Mouse (Mus musculus): Measurements from ENCODE around the gene Col24a1. TPM values are rescaled to one million over a fixed set of nuclear protein-coding genes. Genes with fewer than 3 reads are reported as not detected.
A peak's percentile ranks its signal among the peaks of the same experiment; 100 is the strongest.

The Col24a1 gene
- polyA plus RNA-seq, 1 experiment from 2014 or later: 0.39 TPM

DNA sequence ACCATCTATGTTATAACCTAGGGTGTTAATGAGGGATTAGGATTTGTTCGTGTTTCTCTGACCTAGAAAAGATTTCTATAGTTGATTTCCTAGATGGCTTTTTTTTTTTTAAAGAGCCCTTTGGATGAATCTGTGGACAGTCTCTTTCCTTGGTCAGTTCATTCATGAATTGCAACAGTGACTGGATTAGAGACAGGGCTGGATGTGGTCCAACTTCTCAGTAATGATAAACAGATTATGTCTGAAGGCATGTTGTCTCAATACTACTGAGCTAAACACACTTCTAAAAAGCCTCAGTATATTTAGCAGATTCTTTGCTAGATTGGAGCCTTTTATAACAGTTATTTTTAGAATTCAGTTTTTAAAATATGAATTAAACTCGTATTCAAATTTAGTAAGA is 44.9 kb downstream of the Col24a1 start:
- no peak overlapping the region for H3K9ac ChIP-seq (replicated peaks; ENCODE audit: low read depth, low read length)
- H3K4me2 ChIP-seq (ENCODE audit: low read length): no peak overlapping the region
- ATAC-seq: no peak
- H3K36me3 ChIP-seq (ENCODE audit: control insufficient read depth, insufficient read depth): no peaks in the 10 kb centered on the region
- 44% methylated on average over 2 of the region's 2 CpGs for WGBS
- H3K4me1 ChIP-seq (replicated peaks; ENCODE audit: control insufficient read depth, insufficient read depth, low read length): no peaks in the 10 kb centered on the region
- H3K27ac ChIP-seq (ENCODE audit: low read length): no peak overlapping the region
- H3K4me3 ChIP-seq (replicated peaks; ENCODE audit: low read length): no peak overlapping the region
- no peaks in the 10 kb centered on the region for H3K9me3 ChIP-seq (ENCODE audit: control insufficient read depth, low read length)
- no peaks in the 10 kb centered on the region for H3K27me3 ChIP-seq (replicated peaks; ENCODE audit: control insufficient read depth, insufficient read depth, low read length)

DNA sequence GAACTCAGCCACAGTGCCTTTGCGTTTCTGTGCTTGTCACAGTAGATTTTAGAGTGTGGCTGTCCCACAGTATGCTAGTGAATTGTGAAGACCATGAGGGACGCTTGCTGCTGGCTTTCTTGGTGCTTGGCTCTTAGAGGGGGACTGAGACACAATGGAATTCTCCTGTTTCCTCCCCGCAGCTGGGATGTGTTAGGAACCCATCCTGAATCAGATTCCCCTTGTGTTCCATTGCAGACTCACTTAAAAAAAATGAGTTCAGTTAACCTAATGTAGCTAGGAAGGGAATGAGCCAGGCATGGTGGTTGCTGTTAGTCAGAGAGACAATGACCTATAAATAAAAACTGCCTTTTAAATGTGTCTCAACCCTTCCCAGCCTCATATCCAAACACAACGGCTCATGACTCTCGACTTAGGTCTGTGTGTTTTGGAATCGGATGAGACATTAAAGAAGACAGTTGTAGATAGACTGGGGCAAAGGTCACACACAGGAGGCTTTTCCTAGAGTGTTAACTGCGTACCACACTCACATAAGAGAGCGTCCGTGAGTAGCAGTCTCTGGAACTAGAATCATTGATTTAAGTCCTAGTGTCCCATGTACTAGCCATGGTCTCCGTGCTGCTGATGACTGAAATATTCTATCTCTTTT is 47.7 kb downstream of the Col24a1 start:
- ATAC-seq: no peak
- H3K4me1 ChIP-seq (replicated peaks; ENCODE audit: control insufficient read depth, insufficient read depth, low read length): no peaks in the 10 kb centered on the region
- no peaks in the 10 kb centered on the region for H3K27me3 ChIP-seq (replicated peaks; ENCODE audit: control insufficient read depth, insufficient read depth, low read length)
- 91% methylated on average over 10 of the region's 10 CpGs for WGBS
- H3K9me3 ChIP-seq (ENCODE audit: control insufficient read depth, low read length): no peaks in the 10 kb centered on the region
- no peak overlapping the region for H3K4me3 ChIP-seq (replicated peaks; ENCODE audit: low read length)
- no peaks in the 10 kb centered on the region for H3K36me3 ChIP-seq (ENCODE audit: control insufficient read depth, insufficient read depth)
- H3K27ac ChIP-seq (ENCODE audit: low read length): no peak overlapping the region
- no peak overlapping the region for H3K9ac ChIP-seq (replicated peaks; ENCODE audit: low read depth, low read length)
- H3K4me2 ChIP-seq (ENCODE audit: low read length): no peak overlapping the region

DNA sequence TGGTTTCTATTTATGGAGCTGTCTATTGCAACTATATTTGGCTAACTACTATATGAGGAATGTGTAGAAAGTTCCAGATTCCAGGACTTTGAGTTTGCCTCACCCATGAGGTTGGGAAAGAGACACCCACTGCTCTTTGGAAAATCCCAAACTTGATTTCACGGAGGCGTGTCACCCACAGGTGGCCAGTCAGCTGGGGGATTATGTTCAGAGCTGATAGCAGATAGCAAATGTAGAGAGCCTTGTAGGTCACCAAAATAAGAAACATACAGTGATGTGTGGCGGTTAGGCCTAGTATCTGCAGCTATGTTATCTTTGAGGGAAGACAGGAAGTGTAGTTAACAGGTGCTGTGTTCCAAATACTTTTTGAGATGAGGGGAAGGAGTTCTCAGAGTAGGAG is 56.4 kb downstream of the Col24a1 start:
- Histone ChIP-seq H3K9me3 (ENCODE audit: control insufficient read depth, low read length) (no peaks in the 10 kb centered on the region), H3K4me1 (replicated peaks; ENCODE audit: control insufficient read depth, insufficient read depth, low read length) (no peaks in the 10 kb centered on the region), H3K27ac (ENCODE audit: low read length) (no peak overlapping the region), H3K9ac (replicated peaks; ENCODE audit: low read depth, low read length) (no peak overlapping the region), H3K4me3 (replicated peaks; ENCODE audit: low read length) (no peak overlapping the region), H3K4me2 (ENCODE audit: low read length) (no peak overlapping the region), H3K36me3 (ENCODE audit: control insufficient read depth, insufficient read depth) (no peaks in the 10 kb centered on the region), H3K27me3 (replicated peaks; ENCODE audit: control insufficient read depth, insufficient read depth, low read length) (no peaks in the 10 kb centered on the region)
- no peak for ATAC-seq
- 92% methylated on average over 3 of the region's 3 CpGs for WGBS

DNA sequence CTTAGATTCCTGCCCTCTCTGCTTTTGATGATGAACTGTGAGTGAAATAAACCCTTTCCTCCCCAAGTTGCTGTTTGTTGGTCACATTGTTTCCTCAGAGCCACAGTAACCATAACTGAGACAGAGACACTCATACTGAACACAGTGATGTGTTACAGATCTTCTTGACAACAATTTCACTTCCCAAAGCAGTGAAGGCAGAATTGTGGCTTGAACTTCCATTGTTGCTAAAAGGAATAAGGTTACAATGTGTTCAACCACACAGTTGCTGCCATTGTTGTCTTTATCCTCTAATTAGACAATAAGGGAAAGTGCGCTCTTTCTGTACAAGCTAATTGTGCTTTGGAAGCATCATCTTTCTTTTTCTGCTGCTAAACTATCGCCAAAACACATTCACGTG is 61.7 kb downstream of the Col24a1 start:
- 68% methylated on average over 3 of the region's 3 CpGs for WGBS
- no peak overlapping the region for H3K4me2 ChIP-seq (ENCODE audit: low read length)
- no peaks in the 10 kb centered on the region for H3K36me3 ChIP-seq (ENCODE audit: control insufficient read depth, insufficient read depth)
- no peaks in the 10 kb centered on the region for H3K27me3 ChIP-seq (replicated peaks; ENCODE audit: control insufficient read depth, insufficient read depth, low read length)
- ATAC-seq: no peak
- no peak overlapping the region for H3K9ac ChIP-seq (replicated peaks; ENCODE audit: low read depth, low read length)
- no peaks in the 10 kb centered on the region for H3K4me1 ChIP-seq (replicated peaks; ENCODE audit: control insufficient read depth, insufficient read depth, low read length)
- H3K4me3 ChIP-seq (replicated peaks; ENCODE audit: low read length): no peak overlapping the region
- H3K27ac ChIP-seq (ENCODE audit: low read length): no peak overlapping the region
- no peaks in the 10 kb centered on the region for H3K9me3 ChIP-seq (ENCODE audit: control insufficient read depth, low read length)

DNA sequence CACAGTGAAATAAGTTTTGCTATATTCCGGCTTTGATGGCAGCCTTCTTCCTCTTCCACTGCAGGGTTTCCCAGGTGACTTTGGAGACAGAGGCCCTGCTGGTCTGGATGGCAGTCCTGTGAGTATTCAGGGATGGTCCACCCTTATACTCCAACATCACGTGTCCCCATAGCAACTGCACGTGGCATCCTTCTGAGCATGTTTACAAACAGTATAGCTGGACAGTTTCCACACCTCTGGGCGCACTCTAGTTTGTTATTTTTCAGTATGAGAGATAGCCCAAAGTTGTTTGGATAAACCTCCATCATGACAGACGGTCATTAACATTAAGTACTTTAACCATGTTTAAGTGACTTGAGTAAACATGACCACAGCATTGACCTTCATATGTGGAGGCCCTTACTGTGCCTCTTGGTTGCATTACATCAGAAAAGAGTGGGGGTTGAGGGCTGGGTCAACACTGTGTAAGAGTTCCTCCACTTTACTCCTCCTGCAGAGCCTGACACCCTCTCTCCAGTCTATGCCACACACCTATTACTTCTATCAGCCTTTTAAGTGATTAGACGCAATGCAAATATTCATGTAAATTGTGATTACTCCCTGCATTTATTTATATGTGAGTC is 64.7 kb downstream of the Col24a1 start:
- H3K4me2 ChIP-seq (ENCODE audit: low read length): no peak overlapping the region
- no peak for ATAC-seq
- no peaks in the 10 kb centered on the region for H3K9me3 ChIP-seq (ENCODE audit: control insufficient read depth, low read length)
- H3K36me3 ChIP-seq (ENCODE audit: control insufficient read depth, insufficient read depth): no peaks in the 10 kb centered on the region
- no peaks in the 10 kb centered on the region for H3K4me1 ChIP-seq (replicated peaks; ENCODE audit: control insufficient read depth, insufficient read depth, low read length)
- H3K27ac ChIP-seq (ENCODE audit: low read length): no peak overlapping the region
- H3K9ac ChIP-seq (replicated peaks; ENCODE audit: low read depth, low read length): no peak overlapping the region
- H3K4me3 ChIP-seq (replicated peaks; ENCODE audit: low read length): no peak overlapping the region
- H3K27me3 ChIP-seq (replicated peaks; ENCODE audit: control insufficient read depth, insufficient read depth, low read length): no peaks in the 10 kb centered on the region
- WGBS: 88% methylated on average over 6 of the region's 6 CpGs

DNA sequence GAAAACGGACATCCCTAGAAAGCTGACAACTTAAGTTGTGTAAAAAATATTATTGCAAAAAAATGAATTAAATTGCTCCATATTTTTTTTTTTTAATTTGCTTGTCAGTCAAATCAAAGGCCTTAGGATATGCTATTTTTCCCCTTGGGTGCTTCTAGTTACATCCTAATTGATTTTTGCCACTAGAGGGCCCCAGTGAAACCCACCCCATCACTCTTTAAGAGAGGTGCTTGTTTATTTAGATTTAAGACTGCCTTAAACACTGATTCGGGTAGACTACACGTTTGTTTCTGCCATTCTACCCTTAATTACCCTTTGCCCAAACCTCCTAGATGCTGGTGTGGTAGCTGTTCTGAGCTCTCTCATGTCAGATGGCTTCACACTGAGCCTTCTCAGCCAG is 73.0 kb downstream of the Col24a1 start:
- H3K36me3 ChIP-seq (ENCODE audit: control insufficient read depth, insufficient read depth): no peaks in the 10 kb centered on the region
- ATAC-seq: no peak
- H3K4me2 ChIP-seq (ENCODE audit: low read length): no peak overlapping the region
- H3K9ac ChIP-seq (replicated peaks; ENCODE audit: low read depth, low read length): no peak overlapping the region
- no peaks in the 10 kb centered on the region for H3K4me1 ChIP-seq (replicated peaks; ENCODE audit: control insufficient read depth, insufficient read depth, low read length)
- H3K4me3 ChIP-seq (replicated peaks; ENCODE audit: low read length): no peak overlapping the region
- no peaks in the 10 kb centered on the region for H3K27me3 ChIP-seq (replicated peaks; ENCODE audit: control insufficient read depth, insufficient read depth, low read length)
- 51% methylated on average over 3 of the region's 3 CpGs for WGBS
- no peak overlapping the region for H3K27ac ChIP-seq (ENCODE audit: low read length)
- no peaks in the 10 kb centered on the region for H3K9me3 ChIP-seq (ENCODE audit: control insufficient read depth, low read length)

DNA sequence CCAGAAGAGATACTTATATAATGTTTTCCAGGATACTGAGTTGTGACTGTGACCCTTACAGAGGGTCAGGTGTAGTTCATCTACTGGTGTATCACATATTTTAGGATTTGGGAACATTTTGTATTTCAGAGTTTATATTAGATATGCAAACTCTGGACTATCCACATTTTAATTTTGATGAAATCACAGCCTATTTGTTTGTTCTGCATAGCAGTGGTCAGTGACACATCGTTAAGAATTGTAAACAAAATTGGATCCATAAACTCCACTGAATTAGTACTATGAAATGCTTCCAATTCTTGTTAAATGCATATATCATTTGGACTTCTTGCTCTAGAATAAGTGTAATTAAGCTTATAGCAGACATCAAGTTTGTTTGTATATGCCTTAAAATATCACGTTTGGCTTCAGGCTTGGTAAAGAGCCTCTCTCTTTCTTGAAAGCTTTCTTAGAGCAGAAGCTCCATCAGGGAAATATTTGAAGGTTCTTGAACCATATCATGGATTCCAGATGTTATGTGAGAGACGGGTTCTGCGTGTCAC is 75.0 kb downstream of the Col24a1 start:
- ATAC-seq: no peak
- Histone ChIP-seq H3K4me1 (replicated peaks; ENCODE audit: control insufficient read depth, insufficient read depth, low read length) (no peaks in the 10 kb centered on the region), H3K27ac (ENCODE audit: low read length) (no peak overlapping the region), H3K36me3 (ENCODE audit: control insufficient read depth, insufficient read depth) (no peaks in the 10 kb centered on the region), H3K4me3 (replicated peaks; ENCODE audit: low read length) (no peak overlapping the region), H3K27me3 (replicated peaks; ENCODE audit: control insufficient read depth, insufficient read depth, low read length) (no peaks in the 10 kb centered on the region), H3K4me2 (ENCODE audit: low read length) (no peak overlapping the region), H3K9ac (replicated peaks; ENCODE audit: low read depth, low read length) (no peak overlapping the region), H3K9me3 (ENCODE audit: control insufficient read depth, low read length) (no peaks in the 10 kb centered on the region)
- 89% methylated on average over 4 of the region's 4 CpGs for WGBS

DNA sequence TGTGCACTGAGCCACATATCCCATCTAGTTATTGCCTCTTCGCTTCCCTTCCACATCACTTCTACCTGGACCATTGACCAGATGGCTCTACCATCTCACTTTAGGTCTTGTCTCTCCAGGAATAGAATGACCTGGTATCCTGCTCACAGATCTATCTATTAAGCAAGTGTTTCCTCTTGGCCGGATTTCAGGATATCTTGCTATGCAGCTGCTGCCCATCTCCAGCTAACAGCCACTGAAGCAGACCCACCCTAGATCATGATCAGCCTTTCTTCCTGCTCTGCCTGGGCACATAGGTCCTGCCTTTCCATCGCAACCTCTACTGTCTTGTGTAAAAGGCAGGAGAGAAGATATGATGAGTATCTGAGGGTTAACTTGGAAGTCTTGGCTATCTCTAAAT is 84.0 kb downstream of the Col24a1 start:
- no peak for ATAC-seq
- 94% methylated on average over 3 of the region's 3 CpGs for WGBS
- H3K27me3 ChIP-seq (replicated peaks; ENCODE audit: control insufficient read depth, insufficient read depth, low read length): no peaks in the 10 kb centered on the region

DNA sequence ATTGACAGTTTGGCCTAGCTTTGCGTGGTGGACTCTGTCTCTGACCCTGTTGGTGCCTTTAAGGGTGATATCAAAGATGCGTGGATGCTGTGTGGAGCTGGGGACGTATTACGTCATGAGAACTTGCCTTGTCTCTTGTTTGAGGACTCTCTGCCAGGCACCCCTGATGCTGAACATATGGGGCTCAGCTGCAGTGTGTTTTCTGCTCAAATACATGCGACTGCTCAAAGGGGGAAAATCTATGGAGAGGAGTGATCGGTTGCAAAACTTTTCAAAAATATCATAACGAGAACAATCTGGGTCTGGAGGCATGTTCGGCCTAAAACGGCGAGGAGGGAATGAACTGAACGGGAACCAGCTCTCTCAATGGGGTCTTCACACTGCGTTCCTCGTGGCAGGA is 90.8 kb downstream of the Col24a1 start:
- no peak overlapping the region for H3K4me2 ChIP-seq (ENCODE audit: low read length)
- H3K4me1 ChIP-seq (replicated peaks; ENCODE audit: control insufficient read depth, insufficient read depth, low read length): no peaks in the 10 kb centered on the region
- WGBS: 76% methylated on average over 13 of the region's 13 CpGs
- peak; percentile 52; the same call in 1 of the 2 replicates for ATAC-seq
- no peaks in the 10 kb centered on the region for H3K36me3 ChIP-seq (ENCODE audit: control insufficient read depth, insufficient read depth)
- no peaks in the 10 kb centered on the region for H3K27me3 ChIP-seq (replicated peaks; ENCODE audit: control insufficient read depth, insufficient read depth, low read length)
- H3K4me3 ChIP-seq (replicated peaks; ENCODE audit: low read length): no peak overlapping the region
- no peaks in the 10 kb centered on the region for H3K9me3 ChIP-seq (ENCODE audit: control insufficient read depth, low read length)
- no peak overlapping the region for H3K9ac ChIP-seq (replicated peaks; ENCODE audit: low read depth, low read length)
- no peak overlapping the region for H3K27ac ChIP-seq (ENCODE audit: low read length)

More for the DNA sequence above, 84.0 kb downstream of the Col24a1 start:
- H3K36me3 ChIP-seq (ENCODE audit: control insufficient read depth, insufficient read depth): no peaks in the 10 kb centered on the region
- H3K9me3 ChIP-seq (ENCODE audit: control insufficient read depth, low read length): no peaks in the 10 kb centered on the region
- no peaks in the 10 kb centered on the region for H3K4me1 ChIP-seq (replicated peaks; ENCODE audit: control insufficient read depth, insufficient read depth, low read length)
- no peak overlapping the region for H3K4me3 ChIP-seq (replicated peaks; ENCODE audit: low read length)
- H3K9ac ChIP-seq (replicated peaks; ENCODE audit: low read depth, low read length): no peak overlapping the region
- no peak overlapping the region for H3K27ac ChIP-seq (ENCODE audit: low read length)
- no peak overlapping the region for H3K4me2 ChIP-seq (ENCODE audit: low read length)

Data from forebrain, embryonic 16.5 days (tissue).